Comparison of ENCODE assay signal across 22 mouse cellular contexts in the genomic region with DNA sequence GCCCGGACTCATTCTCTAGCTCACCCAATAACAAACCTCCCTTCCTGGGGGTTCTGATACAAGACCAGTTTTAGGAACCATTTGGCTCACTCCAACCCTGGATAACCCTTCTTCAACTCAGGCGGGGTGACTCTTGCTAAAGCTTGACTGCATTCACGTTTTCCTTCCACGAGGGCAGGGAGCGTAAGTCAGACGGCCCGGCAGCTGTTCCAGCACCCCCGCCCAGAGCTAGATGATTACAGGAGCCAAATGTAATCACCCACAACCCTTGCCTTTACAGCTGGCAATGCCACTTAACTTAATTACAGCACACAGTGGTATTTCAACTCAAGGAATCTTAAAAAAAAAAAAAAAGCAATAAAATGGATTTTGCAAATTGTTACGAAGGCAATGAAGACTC. TPM values are rescaled to one million over a fixed set of nuclear protein-coding genes. Genes with fewer than 3 reads are reported as not detected.
"Had no signal": no experiment of that assay in that cellular context is flagged by ENCODE, and none has a peak within 500 bp of the region (broad histone marks: within the 10 kb centered on the region; RNA-seq: fewer than 3 reads in every experiment).

No protein-coding gene starts in this region.

- H3K4me1 ChIP-seq: neural tube, embryonic 13.5 days; neural tube, embryonic 15.5 days; stomach, embryonic 15.5 days had no signal

- H3K4me3 ChIP-seq: neural tube, embryonic 12.5 days; neural tube, embryonic 13.5 days; neural tube, embryonic 15.5 days; stomach, embryonic 15.5 days had no signal

- DNase-seq: retina, postnatal 1 day; right cerebral cortex, adult 18-20 months; right cerebral cortex, postnatal 14 days; right cerebral cortex, postnatal 25 days; right cerebral cortex, postnatal 4 days; spleen, adult 18-20 months; thymus, adult 18-20 months; thymus, adult 2 months; thymus, postnatal 14 days; thymus, postnatal 25 days; thymus, postnatal 36 days; thymus, postnatal 4 days had no signal

- H3K9ac ChIP-seq: neural tube, embryonic 12.5 days; neural tube, embryonic 13.5 days; neural tube, embryonic 15.5 days; stomach, embryonic 15.5 days had no signal

- H3K4me2 ChIP-seq: neural tube, embryonic 12.5 days; neural tube, embryonic 13.5 days; neural tube, embryonic 15.5 days; stomach, embryonic 15.5 days had no signal

- H3K36me3 ChIP-seq: neural tube, embryonic 12.5 days; neural tube, embryonic 13.5 days; neural tube, embryonic 15.5 days; stomach, embryonic 15.5 days had no signal

- H3K9me3 ChIP-seq: neural tube, embryonic 12.5 days; neural tube, embryonic 13.5 days; neural tube, embryonic 15.5 days; stomach, embryonic 15.5 days had no signal

- H3K27ac ChIP-seq: neural tube, embryonic 12.5 days; neural tube, embryonic 13.5 days; neural tube, embryonic 15.5 days; stomach, embryonic 15.5 days; stomach, postnatal 0 days had no signal

RNA-seq across cellular contexts. Expression of a gene that starts 26.0 kb away (rescaled TPM):
- polyA plus RNA-seq: neural tube, embryonic 13.5 days; neural tube, embryonic 14.5 days; spleen, adult 2 months; stomach, embryonic 14.5 days; stomach, embryonic 15.5 days; stomach, embryonic 16.5 days; stomach, postnatal 0 days had no signal

RNA-seq across cellular contexts. Expression of a gene that starts 34.5 kb away (rescaled TPM):
- polyA plus RNA-seq: neural tube, embryonic 12.5 days; neural tube, embryonic 13.5 days; small intestine, adult 2 months; spleen, adult 2 months had no signal

RNA-seq across cellular contexts. Expression of a gene that starts 56.4 kb away (rescaled TPM):
- polyA plus RNA-seq: neural tube, embryonic 12.5 days; neural tube, embryonic 13.5 days; neural tube, embryonic 14.5 days; neural tube, embryonic 15.5 days; small intestine, adult 2 months; spleen, adult 2 months; stomach, embryonic 14.5 days; stomach, postnatal 0 days; thymus, adult 2 months had no signal
